Mouse (Mus musculus): ENCODE measurements around the gene Dexi.

DNA sequence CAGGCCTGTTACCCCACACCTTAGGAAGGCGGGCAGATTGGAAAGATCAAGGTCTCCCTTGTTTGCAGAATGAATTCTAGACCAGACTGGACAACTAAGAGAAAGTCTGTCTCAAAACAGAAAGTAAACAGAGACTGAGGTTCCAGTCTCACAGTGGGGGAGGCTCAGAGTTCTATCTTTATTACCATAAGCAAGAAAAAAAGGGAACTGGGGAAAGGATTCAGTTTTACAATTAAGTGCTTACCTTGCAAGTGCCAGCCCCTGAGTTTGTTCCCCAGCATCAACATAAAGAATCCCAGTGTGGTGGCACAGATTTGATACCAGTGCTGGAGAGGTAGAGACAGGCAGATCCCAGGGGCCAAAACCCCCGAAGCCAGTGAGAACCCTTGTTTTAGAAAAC is 66.9 kb downstream of the Dexi start:
- TF ChIP-seq CTCF (IDR thresholded peaks at IDR 0.05; ENCODE audit: low read depth, low read length) = no peak
- no peak for TF ChIP-seq POLR2A (IDR thresholded peaks at IDR 0.05; ENCODE audit: extremely low read depth, insufficient read depth, low read length)
